Mouse (Mus musculus) G1E (cell line): ENCODE data around the gene Klhdc3.

Experiments
- CTCF ChIP-seq: IDR thresholded peaks from 2 replicates; pipeline ENCODE4 v1.5.1; 2012; ENCODE audit warnings: low read depth, low read length, inconsistent platforms, mixed read lengths
- GATA2 ChIP-seq: IDR thresholded peaks from 2 replicates; pipeline ENCODE4 v1.6.1; 2012; ENCODE audit warnings: low read depth, low read length, inconsistent platforms, borderline replicate concordance

DNA sequence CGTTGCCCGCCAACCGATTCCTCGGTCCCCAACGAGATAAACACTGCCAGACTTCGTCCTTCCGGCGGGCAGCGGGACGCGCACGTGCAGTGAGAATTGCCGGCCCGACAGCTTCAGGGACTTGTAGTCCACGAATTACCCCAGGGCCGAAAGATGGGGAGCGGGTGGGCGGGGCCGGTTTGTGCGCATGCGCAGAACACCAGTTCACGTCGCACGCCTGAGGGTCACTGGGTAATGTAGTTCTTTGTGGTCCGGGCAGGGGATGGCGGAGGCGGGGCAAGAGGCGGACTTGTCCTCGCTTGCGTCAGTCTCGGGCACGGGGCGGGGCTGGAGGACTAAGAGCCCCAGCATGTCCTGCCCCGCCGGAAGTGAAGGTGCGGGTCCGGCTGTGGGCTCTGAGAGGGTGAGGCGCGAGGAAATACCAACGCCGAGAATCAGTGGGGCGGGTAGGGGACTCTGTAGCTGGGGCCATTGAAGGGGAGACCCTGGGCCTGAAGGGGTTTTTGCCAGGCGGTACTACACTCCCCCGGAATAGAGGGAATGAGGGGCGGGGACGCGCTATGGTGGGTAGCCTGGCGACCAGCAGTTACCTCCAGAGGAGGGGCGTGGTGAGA lies at the start of gene Klhdc3:
- TF ChIP-seq CTCF (no peak), GATA2 (no peak)
